In genomic region chr2:115775488-115776217, GRCm38 (mm10) we compare ENCODE assay signal across 13 mouse cellular contexts.
DNase-seq lines count a peak whose midpoint lies in the region; ATAC-seq and TF ChIP-seq lines count a peak whose summit lies in the region.
"Had no signal": no experiment of that assay in that cellular context is flagged by ENCODE, and none has a peak within 500 bp of the region (broad histone marks: within the 10 kb centered on the region; RNA-seq: fewer than 3 reads in every experiment).

No protein-coding gene starts in this region.

- intact Hi-C loops in left cerebral cortex, postnatal 25 days (cut with DNase I), result no loop called here

- ATAC-seq in intestine, embryonic 14.5 days (replicated peaks; ENCODE audit: low FRiP score, low TSS enrichment, low read depth), result no peak
- ATAC-seq in intestine, postnatal 0 days, result no peak
- ATAC-seq in kidney, embryonic 14.5 days (ENCODE audit: low FRiP score, low TSS enrichment), result peak; percentile 90
- ATAC-seq: forebrain, embryonic 14.5 days had no signal

- H3K9me3 ChIP-seq in intestine, embryonic 14.5 days (ENCODE audit: control insufficient read depth, low read length), result no peaks in the 10 kb centered on the region
- no peaks in the 10 kb centered on the region for H3K9me3 ChIP-seq in intestine, postnatal 0 days (ENCODE audit: control insufficient read depth)
- H3K9me3 ChIP-seq in kidney, embryonic 14.5 days (ENCODE audit: control insufficient read depth, low read length), result no peaks in the 10 kb centered on the region
- H3K9me3 ChIP-seq: embryonic facial prominence, embryonic 10.5 days; neural tube, embryonic 13.5 days had no signal

- H3K27ac ChIP-seq in intestine, embryonic 14.5 days (ENCODE audit: low read depth), result peak overlapping the region; percentile 83
- no peak overlapping the region for H3K27ac ChIP-seq in intestine, postnatal 0 days (ENCODE audit: low read depth, low read length)
- H3K27ac ChIP-seq in kidney, embryonic 14.5 days (ENCODE audit: low read depth, low read length), result peak overlapping the region; percentile 92
- H3K27ac ChIP-seq: neural tube, embryonic 13.5 days had no signal

- no peak overlapping the region for H3K9ac ChIP-seq in intestine, embryonic 14.5 days (ENCODE audit: low read length)
- no peak overlapping the region for H3K9ac ChIP-seq in intestine, postnatal 0 days (ENCODE audit: low read depth, low read length)
- H3K9ac ChIP-seq in kidney, embryonic 14.5 days (ENCODE audit: low read depth, low read length), result no peak overlapping the region
- H3K9ac ChIP-seq: neural tube, embryonic 13.5 days had no signal

- H3K27me3 ChIP-seq in intestine, embryonic 14.5 days (replicated peaks; ENCODE audit: control insufficient read depth, insufficient read depth, low read length), result no peaks in the 10 kb centered on the region
- no peaks in the 10 kb centered on the region for H3K27me3 ChIP-seq in intestine, postnatal 0 days (replicated peaks; ENCODE audit: control insufficient read depth, insufficient read depth, low read length)
- H3K27me3 ChIP-seq in kidney, embryonic 14.5 days (ENCODE audit: control insufficient read depth, insufficient read depth, low read length), result no peaks in the 10 kb centered on the region
- H3K27me3 ChIP-seq: neural tube, embryonic 13.5 days had no signal

- H3K4me1 ChIP-seq in intestine, embryonic 14.5 days (replicated peaks; ENCODE audit: control insufficient read depth, insufficient read depth, low read length), result peaks cover 35% of the 10 kb centered on the region
- H3K4me1 ChIP-seq in intestine, postnatal 0 days (replicated peaks; ENCODE audit: control insufficient read depth, insufficient read depth, low read length), result 0 out of 2 replicates have a peak, but pooled peaks cover 4% of the 10 kb centered on the region
- H3K4me1 ChIP-seq in kidney, embryonic 14.5 days (ENCODE audit: control insufficient read depth, insufficient read depth, low read length), result peaks cover 19% of the 10 kb centered on the region

- no peak overlapping the region for H3K4me2 ChIP-seq in intestine, embryonic 14.5 days (ENCODE audit: low read length)
- H3K4me2 ChIP-seq in intestine, postnatal 0 days (replicated peaks; ENCODE audit: low read depth), result no peak overlapping the region
- no peak overlapping the region for H3K4me2 ChIP-seq in kidney, embryonic 14.5 days (replicated peaks; ENCODE audit: low read depth, low read length)
- H3K4me2 ChIP-seq: neural tube, embryonic 13.5 days had no signal

- H3K36me3 ChIP-seq in intestine, embryonic 14.5 days (ENCODE audit: control insufficient read depth, insufficient read depth, low read length), result no peaks in the 10 kb centered on the region
- H3K36me3 ChIP-seq in intestine, postnatal 0 days (ENCODE audit: control insufficient read depth, insufficient read depth), result no peaks in the 10 kb centered on the region
- no peaks in the 10 kb centered on the region for H3K36me3 ChIP-seq in kidney, embryonic 14.5 days (ENCODE audit: control insufficient read depth, insufficient read depth, low read length)
- H3K36me3 ChIP-seq: embryonic facial prominence, embryonic 10.5 days; neural tube, embryonic 13.5 days had no signal

- 26% methylated on average over 8 of the region's 8 CpGs for WGBS in intestine, embryonic 14.5 days
- WGBS in intestine, postnatal 0 days, result 48% methylated on average over 8 of the region's 8 CpGs
- WGBS in kidney, embryonic 14.5 days, result 15% methylated on average over 8 of the region's 8 CpGs

- H3K4me3 ChIP-seq in intestine, embryonic 14.5 days (ENCODE audit: low read depth, low read length), result no peak overlapping the region
- no peak overlapping the region for H3K4me3 ChIP-seq in intestine, postnatal 0 days (ENCODE audit: low read depth, low read length)
- H3K4me3 ChIP-seq in kidney, embryonic 14.5 days (ENCODE audit: low read length), result no peak overlapping the region
- H3K4me3 ChIP-seq: embryonic facial prominence, embryonic 10.5 days; neural tube, embryonic 13.5 days had no signal

- TF ChIP-seq CTCF in intestine, postnatal 0 days (IDR thresholded peaks at IDR 0.05; ENCODE audit: low read depth), result no peak

- DNase-seq in intestine, embryonic 14.5 days (ENCODE audit: low spot score), result no peak
- peak; percentile 73 for DNase-seq in adipocyte (ENCODE audit: low spot score)
- peak; percentile 34 for DNase-seq in mesoderm, embryonic 11.5 days (ENCODE audit: low read depth, low spot score)
- no peak for DNase-seq in left cerebral cortex, postnatal 25 days (ENCODE audit: low spot score in 2 of 2)
- no peak for DNase-seq in layer of hippocampus, adult 8-10 months (ENCODE audit: low spot score in 2 of 2)
- no peak for DNase-seq in gastrocnemius, postnatal 25 days
- DNase-seq: cerebellum, adult 11-12 months; right cerebral cortex, postnatal 25 days had no signal

Comparison
In these comparisons a context has a peak if more than half of its experiments do, and no peak if none do; other contexts are left out.
1. DNase-seq: peak in adipocyte (single experiment) and mesoderm, embryonic 11.5 days (single experiment); none in intestine, embryonic 14.5 days (single experiment), left cerebral cortex, postnatal 25 days (0 of 2), layer of hippocampus, adult 8-10 months (0 of 2) and gastrocnemius, postnatal 25 days (single experiment).